Mouse (Mus musculus): ENCODE results near the gene Zfp143. TPM values are rescaled to one million over a fixed set of nuclear protein-coding genes. Genes with fewer than 3 reads are reported as not detected.
A peak's percentile ranks its signal among the peaks of the same experiment; 100 is the strongest.

The Zfp143 gene
- polyA plus RNA-seq (2015; fragmentation: Nextera tagmentation; extraction: Ambion mirVana): 15.0 and 15.5 TPM in 2 replicates

DNA sequence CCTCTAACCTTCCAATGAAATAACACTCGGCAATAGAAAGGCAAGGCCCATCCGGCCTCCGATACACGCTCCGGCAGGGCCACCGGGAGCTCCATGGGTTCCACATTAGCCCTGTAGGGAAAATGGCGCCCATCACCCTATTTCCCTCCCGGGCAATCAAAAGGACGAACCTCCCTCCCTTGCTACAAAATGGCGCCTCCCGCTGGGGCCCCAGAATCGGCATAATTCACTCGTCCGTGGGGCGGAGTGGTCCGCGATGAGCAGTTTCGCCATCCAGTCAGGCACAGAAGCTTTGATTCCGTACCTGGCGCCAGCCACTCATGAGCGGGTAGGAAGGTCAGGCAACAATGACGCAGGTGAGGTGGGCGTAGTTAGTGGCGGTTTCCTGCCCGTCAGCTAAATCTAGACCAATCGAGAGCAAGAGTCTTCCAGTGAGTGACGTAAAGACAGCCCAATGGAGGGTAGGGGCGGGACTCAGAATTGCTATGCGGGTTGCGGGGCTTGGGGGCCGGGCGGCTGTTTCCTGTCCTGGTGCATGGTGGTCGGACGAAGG, at the start of gene Zfp143:
Gene Zfp143 (plus strand): TSS at position 19 of the 553 bp plus-strand sequence.
- WGBS: under 1% methylated on average over 34 of the region's 34 CpGs
- H3K9me3 ChIP-seq (ENCODE audit: control insufficient read depth, low read length): no peaks in the 10 kb centered on the region
- ATAC-seq: peak; percentile 97
- peaks cover 13% of the 10 kb centered on the region for H3K4me1 ChIP-seq (ENCODE audit: control insufficient read depth, insufficient read depth, low read length)
- peak within 1 kb of the TSS; percentile 97 for H3K9ac ChIP-seq (ENCODE audit: low read depth, low read length)
- H3K27ac ChIP-seq (ENCODE audit: low read length): peak within 1 kb of the TSS; percentile 100
- H3K36me3 ChIP-seq (ENCODE audit: control insufficient read depth, insufficient read depth, low read length): no peaks in the 10 kb centered on the region
- H3K4me2 ChIP-seq (ENCODE audit: low read depth, low read length): peak within 1 kb of the TSS; percentile 75
- H3K27me3 ChIP-seq (replicated peaks; ENCODE audit: control insufficient read depth, insufficient read depth, low read length): no peaks in the 10 kb centered on the region
- peak within 1 kb of the TSS; percentile 74 for H3K4me3 ChIP-seq (ENCODE audit: low read length)

DNA sequence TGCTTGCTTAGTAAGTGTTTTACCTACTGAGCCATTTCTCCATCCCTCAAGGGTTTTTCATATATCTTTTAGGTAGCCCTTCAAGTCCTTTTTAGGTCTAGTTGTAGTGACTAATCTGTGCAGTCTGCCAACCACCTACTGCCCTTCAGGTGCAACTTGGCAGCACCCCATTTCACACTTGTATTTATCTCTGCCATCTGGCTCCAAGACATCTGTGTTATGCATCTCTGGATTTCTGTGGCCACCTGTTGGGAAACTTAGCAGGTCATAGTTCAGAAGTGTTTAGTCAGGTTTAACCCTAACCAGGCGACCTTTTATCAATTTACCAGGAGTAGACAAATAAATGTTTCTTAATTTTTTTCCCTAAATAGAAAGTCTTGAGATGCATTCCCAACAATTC, 49.6 kb upstream of the Zfp143 start:
- no peak for ATAC-seq
- no peaks in the 10 kb centered on the region for H3K36me3 ChIP-seq (ENCODE audit: control insufficient read depth, insufficient read depth, low read length)
- no peak overlapping the region for H3K9ac ChIP-seq (ENCODE audit: low read depth, low read length)
- 40% methylated on average over 1 of the region's 1 CpGs for WGBS
- no peak overlapping the region for H3K27ac ChIP-seq (ENCODE audit: low read length)
- no peak overlapping the region for H3K4me2 ChIP-seq (ENCODE audit: low read depth, low read length)
- no peak overlapping the region for H3K4me3 ChIP-seq (ENCODE audit: low read length)
- H3K27me3 ChIP-seq (replicated peaks; ENCODE audit: control insufficient read depth, insufficient read depth, low read length): no peaks in the 10 kb centered on the region
- H3K9me3 ChIP-seq (ENCODE audit: control insufficient read depth, low read length): no peaks in the 10 kb centered on the region
- H3K4me1 ChIP-seq (ENCODE audit: control insufficient read depth, insufficient read depth, low read length): no peaks in the 10 kb centered on the region

DNA sequence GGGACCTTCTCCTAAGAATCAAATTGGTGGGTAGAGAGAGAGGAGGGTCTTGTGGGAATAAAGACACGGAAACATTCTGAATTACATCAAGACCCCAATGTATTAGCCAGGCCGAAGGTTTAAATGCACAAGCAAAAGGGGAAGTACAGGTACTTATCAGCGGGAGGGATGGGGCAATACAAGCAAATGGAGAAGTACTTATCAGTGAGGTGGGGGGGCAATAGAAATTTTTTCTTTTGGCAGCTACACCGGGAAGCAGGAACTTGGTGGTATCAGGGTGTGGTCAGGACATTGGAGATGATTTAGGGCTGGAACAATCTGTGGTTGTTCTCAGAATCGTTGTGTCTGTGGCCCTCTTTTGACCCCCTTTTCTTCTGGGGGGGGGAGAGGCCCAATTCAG, 46.7 kb upstream of the Zfp143 start:
- H3K4me3 ChIP-seq (ENCODE audit: low read length): no peak overlapping the region
- no peak overlapping the region for H3K9ac ChIP-seq (ENCODE audit: low read depth, low read length)
- H3K4me1 ChIP-seq (ENCODE audit: control insufficient read depth, insufficient read depth, low read length): no peaks in the 10 kb centered on the region
- H3K9me3 ChIP-seq (ENCODE audit: control insufficient read depth, low read length): no peaks in the 10 kb centered on the region
- H3K4me2 ChIP-seq (ENCODE audit: low read depth, low read length): no peak overlapping the region
- H3K27me3 ChIP-seq (replicated peaks; ENCODE audit: control insufficient read depth, insufficient read depth, low read length): no peaks in the 10 kb centered on the region
- H3K27ac ChIP-seq (ENCODE audit: low read length): no peak overlapping the region
- no peaks in the 10 kb centered on the region for H3K36me3 ChIP-seq (ENCODE audit: control insufficient read depth, insufficient read depth, low read length)
- WGBS: 63% methylated on average over 5 of the region's 5 CpGs
- no peak for ATAC-seq

DNA sequence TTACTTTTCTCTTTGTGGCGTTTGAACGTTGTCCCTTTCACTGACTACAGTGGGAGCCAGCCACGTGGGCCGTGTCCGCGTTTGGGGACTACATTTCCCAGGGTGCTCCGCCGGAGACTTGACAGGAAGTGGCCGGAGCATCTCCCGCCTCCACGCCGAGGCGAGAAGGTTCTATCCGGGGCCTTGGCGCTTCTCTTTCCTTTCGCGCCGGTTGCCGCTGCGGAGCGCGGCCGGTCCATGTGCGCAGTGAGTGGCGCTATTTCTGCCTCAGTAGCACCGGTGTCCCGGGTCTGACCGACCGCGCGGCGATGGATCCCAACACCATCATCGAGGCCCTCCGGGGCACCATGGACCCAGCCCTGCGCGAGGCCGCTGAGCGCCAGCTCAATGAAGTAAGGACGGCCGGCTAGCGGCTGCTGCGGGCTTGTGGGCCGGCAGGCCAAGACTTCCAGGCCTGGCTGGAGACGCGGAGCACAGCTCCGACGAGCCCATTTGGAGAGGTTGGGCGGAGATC, 42.8 kb upstream of the Zfp143 start, which contains the start of gene Ipo7:
Gene Ipo7 (plus strand): TSS at position 158 of the 514 bp plus-strand sequence.
- Histone ChIP-seq H3K36me3 (ENCODE audit: control insufficient read depth, insufficient read depth, low read length) (no peaks in the 10 kb centered on the region), H3K27me3 (replicated peaks; ENCODE audit: control insufficient read depth, insufficient read depth, low read length) (no peaks in the 10 kb centered on the region), H3K9ac (ENCODE audit: low read depth, low read length) (peak within 1 kb of the TSS; percentile 99), H3K27ac (ENCODE audit: low read length) (peak within 1 kb of the TSS; percentile 90), H3K4me1 (ENCODE audit: control insufficient read depth, insufficient read depth, low read length) (no peaks in the 10 kb centered on the region), H3K4me2 (ENCODE audit: low read depth, low read length) (peak within 1 kb of the TSS; percentile 75), H3K4me3 (ENCODE audit: low read length) (peak within 1 kb of the TSS; percentile 81), H3K9me3 (ENCODE audit: control insufficient read depth, low read length) (no peaks in the 10 kb centered on the region)
- WGBS: under 1% methylated on average over 48 of the region's 48 CpGs
- peak; percentile 96 for ATAC-seq

DNA sequence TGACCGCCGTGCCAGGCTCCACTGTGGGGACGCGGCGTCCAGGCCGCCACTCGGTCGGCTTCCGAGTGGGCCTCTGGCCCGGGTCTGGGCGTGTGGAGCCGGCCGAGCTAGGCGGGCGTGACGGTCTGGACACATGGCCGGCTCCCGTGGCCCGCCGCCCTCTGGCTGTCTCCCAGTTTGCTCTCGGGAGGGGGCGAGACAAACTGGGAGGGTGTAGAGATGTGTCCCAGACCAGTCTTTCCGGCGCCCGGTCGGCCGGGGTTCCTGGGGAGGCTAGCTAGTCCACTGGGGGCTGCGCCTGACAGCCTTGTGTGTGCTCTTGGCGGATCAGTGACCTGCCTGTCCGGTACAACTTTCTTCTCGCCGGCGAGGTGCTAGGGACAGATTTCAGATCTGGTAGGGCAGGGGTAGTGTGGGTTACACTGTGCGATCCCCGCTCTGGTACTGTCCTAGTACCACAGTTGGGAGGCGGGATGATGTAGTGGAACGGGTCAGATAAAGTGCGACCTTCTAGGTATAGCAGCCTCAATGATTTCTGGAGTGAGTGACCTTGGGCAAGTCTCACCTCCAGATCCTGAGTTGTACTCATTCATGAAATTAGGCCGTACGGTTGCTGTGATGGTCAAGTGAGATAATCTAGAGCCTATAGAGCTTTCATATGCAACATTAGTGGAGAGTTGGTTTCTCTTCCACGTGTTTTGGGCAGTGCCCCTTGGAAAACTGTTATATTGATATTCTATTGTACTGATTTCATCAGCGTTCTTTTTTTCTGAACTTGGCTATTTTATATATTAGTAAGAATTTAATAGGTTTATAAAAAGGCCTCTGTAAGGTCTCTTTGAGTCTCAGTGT, 42.2 kb upstream of the Zfp143 start:
- Histone ChIP-seq H3K27me3 (replicated peaks; ENCODE audit: control insufficient read depth, insufficient read depth, low read length) (no peaks in the 10 kb centered on the region), H3K4me1 (ENCODE audit: control insufficient read depth, insufficient read depth, low read length) (no peaks in the 10 kb centered on the region), H3K36me3 (ENCODE audit: control insufficient read depth, insufficient read depth, low read length) (no peaks in the 10 kb centered on the region), H3K27ac (ENCODE audit: low read length) (peak overlapping the region; percentile 90), H3K4me3 (ENCODE audit: low read length) (peak overlapping the region; percentile 81), H3K9me3 (ENCODE audit: control insufficient read depth, low read length) (no peaks in the 10 kb centered on the region), H3K4me2 (ENCODE audit: low read depth, low read length) (peak overlapping the region; percentile 75), H3K9ac (ENCODE audit: low read depth, low read length) (peak overlapping the region; percentile 99)
- WGBS: under 1% methylated on average over 42 of the region's 42 CpGs
- peak; percentile 81 for ATAC-seq

DNA sequence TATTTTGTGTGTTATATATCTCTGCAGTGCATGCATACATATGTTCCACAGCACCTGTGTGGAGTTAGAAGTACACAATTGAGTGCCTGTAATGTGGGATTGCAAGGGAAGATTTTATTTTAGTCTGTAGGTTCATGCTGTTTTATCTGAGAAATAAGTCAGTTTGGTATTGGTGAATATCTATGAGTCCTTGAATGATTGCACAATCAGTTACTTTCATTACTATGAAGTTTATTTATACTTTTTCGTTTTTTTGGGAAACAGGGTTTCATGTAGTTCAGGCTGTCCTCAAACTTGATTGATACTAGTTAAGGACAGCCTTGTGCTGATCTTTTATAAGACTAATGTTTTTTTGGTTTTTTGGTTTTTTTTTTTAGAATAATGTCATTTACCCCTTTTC, 37.5 kb upstream of the Zfp143 start:
- Histone ChIP-seq H3K4me1 (ENCODE audit: control insufficient read depth, insufficient read depth, low read length) (no peaks in the 10 kb centered on the region), H3K4me3 (ENCODE audit: low read length) (no peak overlapping the region), H3K36me3 (ENCODE audit: control insufficient read depth, insufficient read depth, low read length) (no peaks in the 10 kb centered on the region), H3K9me3 (ENCODE audit: control insufficient read depth, low read length) (no peaks in the 10 kb centered on the region), H3K27ac (ENCODE audit: low read length) (no peak overlapping the region), H3K27me3 (replicated peaks; ENCODE audit: control insufficient read depth, insufficient read depth, low read length) (no peaks in the 10 kb centered on the region), H3K9ac (ENCODE audit: low read depth, low read length) (no peak overlapping the region), H3K4me2 (ENCODE audit: low read depth, low read length) (no peak overlapping the region)
- 84% methylated on average over 1 of the region's 1 CpGs for WGBS
- no peak for ATAC-seq

DNA sequence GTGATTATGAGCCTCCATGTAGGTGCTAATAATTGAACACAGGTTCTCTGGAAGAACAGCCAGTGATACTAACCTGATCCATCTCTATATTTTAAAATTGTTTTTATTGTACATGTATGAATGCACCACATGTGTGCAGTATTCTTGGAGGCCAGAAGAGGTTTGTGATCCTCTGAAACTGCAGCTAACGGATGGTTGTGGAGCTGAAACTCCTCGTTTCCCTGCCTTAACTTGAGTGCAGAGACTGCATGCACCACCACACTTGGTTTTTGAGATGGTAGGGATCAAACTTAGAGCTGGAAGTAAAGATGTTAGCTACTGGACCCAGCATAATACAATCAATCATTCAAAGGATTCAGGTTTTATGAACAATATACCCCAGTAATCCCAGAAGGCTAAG, 34.4 kb upstream of the Zfp143 start:
- ATAC-seq: no peak
- Histone ChIP-seq H3K4me1 (ENCODE audit: control insufficient read depth, insufficient read depth, low read length) (no peaks in the 10 kb centered on the region), H3K4me2 (ENCODE audit: low read depth, low read length) (no peak overlapping the region), H3K27ac (ENCODE audit: low read length) (no peak overlapping the region), H3K9ac (ENCODE audit: low read depth, low read length) (no peak overlapping the region), H3K9me3 (ENCODE audit: control insufficient read depth, low read length) (no peaks in the 10 kb centered on the region), H3K4me3 (ENCODE audit: low read length) (no peak overlapping the region), H3K36me3 (ENCODE audit: control insufficient read depth, insufficient read depth, low read length) (no peaks in the 10 kb centered on the region), H3K27me3 (replicated peaks; ENCODE audit: control insufficient read depth, insufficient read depth, low read length) (no peaks in the 10 kb centered on the region)
- 81% methylated on average over 2 of the region's 2 CpGs for WGBS

DNA sequence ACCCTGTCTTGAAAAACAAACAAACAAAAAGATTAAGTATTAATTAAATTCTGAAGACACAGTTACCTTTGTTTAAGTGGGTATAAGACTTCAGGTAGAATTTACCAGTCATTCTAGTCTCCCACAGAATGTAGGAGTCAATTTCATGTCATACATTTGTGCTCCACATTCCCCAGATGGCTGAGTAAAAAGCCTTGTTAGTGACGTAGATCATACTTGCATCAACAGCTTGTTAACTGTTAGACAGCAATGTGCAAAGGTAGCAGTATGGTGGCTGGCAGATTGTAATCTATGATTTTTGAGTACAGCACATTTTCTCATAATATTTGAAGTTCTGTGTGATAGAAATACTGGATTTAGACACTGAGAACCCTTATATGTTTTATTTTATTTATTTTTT, 32.2 kb upstream of the Zfp143 start:
- Histone ChIP-seq H3K36me3 (ENCODE audit: control insufficient read depth, insufficient read depth, low read length) (peaks cover 2% of the 10 kb centered on the region; the same call in 1 of the 2 replicates), H3K27me3 (replicated peaks; ENCODE audit: control insufficient read depth, insufficient read depth, low read length) (no peaks in the 10 kb centered on the region), H3K4me1 (ENCODE audit: control insufficient read depth, insufficient read depth, low read length) (no peaks in the 10 kb centered on the region), H3K9me3 (ENCODE audit: control insufficient read depth, low read length) (no peaks in the 10 kb centered on the region), H3K9ac (ENCODE audit: low read depth, low read length) (no peak overlapping the region), H3K4me3 (ENCODE audit: low read length) (no peak overlapping the region), H3K27ac (ENCODE audit: low read length) (no peak overlapping the region), H3K4me2 (ENCODE audit: low read depth, low read length) (no peak overlapping the region)
- no peak for ATAC-seq
- 67% methylated on average over 1 of the region's 1 CpGs for WGBS

DNA sequence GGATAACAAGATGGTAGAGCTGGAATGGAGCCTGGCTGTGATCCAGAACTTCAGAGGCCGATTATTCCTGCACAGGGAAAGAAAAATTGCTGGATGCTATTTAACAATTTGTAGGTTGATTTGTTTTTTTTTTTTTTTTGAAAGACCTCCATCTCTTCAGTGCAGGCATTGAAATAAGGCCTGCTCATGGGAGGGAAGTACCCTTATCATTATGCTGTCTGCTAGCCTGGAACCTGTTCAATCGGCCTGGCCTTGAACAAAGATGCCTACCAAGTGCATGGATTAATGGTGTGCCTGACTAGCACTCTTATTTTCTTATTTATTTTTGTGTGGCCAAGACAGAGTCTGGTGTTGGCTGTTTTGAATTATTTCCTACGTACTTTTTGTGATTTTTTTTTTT, 30.7 kb upstream of the Zfp143 start:
- no peak for ATAC-seq
- H3K27ac ChIP-seq (ENCODE audit: low read length): no peak overlapping the region
- WGBS: 78% methylated on average over 3 of the region's 3 CpGs
- H3K4me1 ChIP-seq (ENCODE audit: control insufficient read depth, insufficient read depth, low read length): no peaks in the 10 kb centered on the region
- no peak overlapping the region for H3K4me2 ChIP-seq (ENCODE audit: low read depth, low read length)
- no peak overlapping the region for H3K9ac ChIP-seq (ENCODE audit: low read depth, low read length)
- H3K27me3 ChIP-seq (replicated peaks; ENCODE audit: control insufficient read depth, insufficient read depth, low read length): no peaks in the 10 kb centered on the region
- H3K36me3 ChIP-seq (ENCODE audit: control insufficient read depth, insufficient read depth, low read length): peaks cover 2% of the 10 kb centered on the region; the same call in 1 of the 2 replicates
- H3K9me3 ChIP-seq (ENCODE audit: control insufficient read depth, low read length): no peaks in the 10 kb centered on the region
- no peak overlapping the region for H3K4me3 ChIP-seq (ENCODE audit: low read length)
